Mouse (Mus musculus): ENCODE results near the gene Tns2.

Gene Tns2

DNA sequence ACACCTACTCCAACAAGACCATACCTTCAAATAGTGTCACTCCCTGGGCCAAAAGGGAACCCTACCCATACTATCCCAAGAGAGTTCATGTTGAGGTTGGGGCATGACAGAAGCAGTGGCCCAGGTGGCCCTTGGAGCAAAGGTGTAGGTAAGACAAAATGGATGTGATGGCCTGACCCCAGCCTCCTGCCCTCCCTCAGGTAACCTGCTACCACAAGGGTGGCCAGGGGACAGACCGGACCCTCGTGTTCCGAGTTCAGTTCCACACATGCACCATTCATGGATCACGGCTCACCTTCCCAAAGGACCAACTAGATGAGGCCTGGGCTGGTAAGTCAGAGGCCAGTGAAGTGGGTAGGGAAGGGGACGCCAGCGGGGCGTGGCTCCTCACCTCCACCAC is 10.1 kb downstream of the Tns2 start:
- no peak for DNase-seq (ENCODE audit: low spot score)

DNA sequence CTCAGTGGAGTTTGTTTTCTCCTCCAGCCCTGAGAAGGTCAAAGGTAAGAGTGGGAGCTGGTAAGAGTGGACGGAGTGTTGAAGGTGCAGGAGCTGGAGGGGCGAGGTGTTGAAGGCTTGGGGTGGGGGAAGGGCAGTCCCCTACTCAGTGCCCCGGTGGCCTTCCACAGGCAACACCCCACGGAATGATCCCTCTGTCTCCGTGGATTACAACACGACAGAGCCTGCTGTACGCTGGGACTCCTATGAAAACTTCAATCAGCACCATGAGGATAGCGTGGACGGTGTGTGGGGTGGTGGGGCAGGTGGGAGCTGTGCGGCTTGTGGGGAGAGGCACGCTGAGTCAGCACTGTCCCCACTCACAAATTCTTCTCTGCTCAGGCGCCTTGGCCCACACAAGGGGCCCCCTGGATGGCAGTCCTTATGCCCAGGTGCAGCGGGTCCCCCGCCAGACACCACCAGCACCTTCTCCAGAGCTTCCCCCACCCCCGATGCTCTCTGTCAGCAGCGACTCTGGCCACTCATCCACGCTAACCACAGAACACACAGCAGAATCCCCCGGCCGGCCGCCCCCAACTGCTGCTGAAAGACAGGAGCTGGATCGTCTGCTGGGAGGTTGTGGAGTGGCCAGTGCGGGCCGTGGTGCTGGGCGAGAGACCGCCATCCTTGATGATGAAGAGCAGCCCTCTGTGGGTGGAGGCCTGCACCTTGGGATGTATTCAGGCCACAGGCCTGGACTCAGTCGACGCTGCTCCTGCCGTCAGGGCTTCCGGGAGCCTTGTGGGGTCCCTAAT is 10.7 kb downstream of the Tns2 start:
- DNase-seq (ENCODE audit: low spot score): no peak

DNA sequence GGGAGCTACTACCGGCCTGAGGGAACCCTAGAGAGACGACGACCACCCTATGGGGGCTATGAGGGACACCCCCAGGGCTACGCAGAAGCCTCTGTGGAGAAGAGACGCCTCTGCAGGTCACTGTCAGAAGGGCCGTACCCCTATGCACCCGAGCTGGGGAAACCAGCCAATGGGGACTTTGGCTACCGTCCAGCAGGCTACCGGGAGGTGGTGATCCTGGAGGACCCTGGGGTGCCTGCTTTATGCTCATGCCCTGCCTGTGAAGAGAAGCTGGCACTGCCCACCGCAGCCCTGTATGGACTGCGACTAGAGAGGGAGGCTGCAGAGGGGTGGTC is 11.2 kb downstream of the Tns2 start:
- no peak for DNase-seq (ENCODE audit: low spot score)

DNA sequence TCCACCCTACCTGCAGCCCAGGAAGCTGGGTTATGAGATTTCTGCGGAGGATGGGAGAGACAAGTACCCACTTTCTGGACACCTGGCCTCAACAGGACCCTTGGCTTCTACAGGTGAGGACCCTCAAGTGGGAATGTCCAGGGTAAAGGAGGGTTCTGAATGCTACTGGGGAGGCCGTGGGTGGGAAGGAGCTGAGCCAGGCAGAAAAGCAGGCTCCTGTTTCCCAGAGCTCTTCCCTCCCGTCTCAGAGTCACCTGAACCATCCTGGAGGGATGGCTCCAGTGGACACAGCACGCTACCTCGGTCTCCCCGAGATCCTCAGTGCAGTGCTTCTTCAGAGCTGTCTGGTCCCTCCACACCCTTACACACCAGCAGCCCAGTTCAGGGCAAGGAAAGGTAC is 12.0 kb downstream of the Tns2 start:
- DNase-seq (ENCODE audit: low spot score): no peak

DNA sequence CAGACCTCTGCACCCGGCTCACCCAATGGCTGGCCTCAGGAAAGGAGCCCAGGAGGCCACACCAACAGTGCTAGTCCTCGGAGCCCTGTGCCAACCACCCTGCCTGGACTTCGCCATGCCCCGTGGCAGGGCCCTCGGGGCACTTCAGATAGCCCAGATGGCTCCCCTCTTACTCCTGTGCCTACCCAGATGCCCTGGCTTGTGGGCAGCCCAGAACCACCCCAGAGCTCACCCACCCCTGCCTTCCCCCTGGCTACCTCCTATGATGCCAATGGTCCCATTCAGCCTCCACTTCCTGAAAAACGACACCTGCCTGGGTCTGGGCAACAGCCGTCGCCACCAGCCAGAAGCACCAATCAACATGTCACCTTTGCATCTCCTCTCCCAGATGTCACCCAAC is 12.6 kb downstream of the Tns2 start:
- DNase-seq (ENCODE audit: low spot score): no peak

DNA sequence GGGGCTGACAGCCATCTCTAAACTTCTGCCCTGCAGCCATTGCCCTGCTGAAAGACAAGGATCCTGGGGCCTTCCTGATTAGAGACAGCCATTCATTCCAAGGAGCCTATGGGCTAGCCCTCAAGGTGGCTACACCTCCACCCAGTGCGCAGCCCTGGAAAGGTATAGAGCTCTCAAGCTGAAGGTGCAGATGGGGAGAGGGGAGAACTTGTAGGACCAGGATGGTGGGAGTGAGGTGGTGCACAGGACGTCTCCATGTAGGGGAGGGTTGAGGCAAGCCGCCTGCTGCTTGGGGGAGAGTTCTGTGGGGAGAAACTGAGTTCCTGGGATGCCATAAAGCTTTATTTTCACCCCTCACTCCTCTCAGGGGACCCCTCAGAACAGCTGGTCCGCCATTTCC is 13.5 kb downstream of the Tns2 start:
- DNase-seq (ENCODE audit: low spot score): no peak

DNA sequence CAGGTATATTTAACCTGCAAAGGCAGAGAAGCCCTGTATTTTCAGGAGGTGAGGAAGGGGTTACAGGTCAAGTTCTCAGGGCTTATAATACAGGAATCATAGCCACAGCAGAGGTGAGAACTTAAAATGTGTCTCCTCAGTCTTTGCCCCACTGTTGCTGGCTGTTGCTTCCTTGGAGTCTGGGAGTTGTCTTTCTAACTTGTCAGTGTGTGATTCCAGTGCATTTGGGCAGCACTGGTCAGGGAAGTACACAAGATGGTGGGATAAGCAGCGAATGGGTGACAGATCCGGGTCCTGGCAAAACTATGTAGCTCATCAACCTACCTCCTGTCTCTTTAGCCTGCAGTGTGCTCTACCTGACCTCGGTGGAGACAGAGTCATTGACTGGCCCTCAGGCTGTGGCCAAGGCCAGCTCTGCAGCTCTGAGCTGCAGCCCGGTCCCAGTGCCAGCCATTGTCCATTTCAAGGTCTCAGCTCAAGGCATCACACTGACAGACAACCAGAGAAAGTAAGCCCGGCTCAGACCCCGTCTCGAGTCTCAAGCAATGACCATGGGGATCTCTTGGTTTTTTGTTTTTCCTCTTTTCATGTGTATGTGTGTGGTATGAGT is 14.5 kb downstream of the Tns2 start:
- no peak for DNase-seq (ENCODE audit: low spot score)

DNA sequence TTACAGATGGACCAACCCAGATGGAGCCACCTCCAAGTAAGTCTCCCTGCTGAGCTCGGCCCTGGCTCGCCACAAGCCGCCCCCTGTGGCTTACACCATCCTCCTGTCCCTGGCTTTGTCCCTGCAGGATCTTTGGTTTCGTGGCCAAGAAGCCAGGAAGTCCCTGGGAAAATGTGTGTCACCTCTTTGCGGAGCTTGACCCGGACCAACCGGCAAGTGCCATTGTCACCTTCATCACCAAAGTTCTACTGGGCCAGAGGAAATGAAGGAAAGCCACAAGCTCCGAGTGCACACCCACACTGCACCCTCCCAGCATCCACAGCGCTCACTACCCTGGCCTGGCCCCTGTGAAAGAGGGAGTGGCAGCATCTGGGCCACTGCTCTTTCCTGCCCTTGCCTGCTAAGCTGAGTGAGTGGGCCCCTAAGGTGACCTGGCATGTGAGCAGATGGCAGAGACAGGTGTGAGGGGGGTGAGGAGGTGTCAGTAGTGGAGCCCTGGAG is 15.6 kb downstream of the Tns2 start:
- DNase-seq (ENCODE audit: low spot score): no peak

DNA sequence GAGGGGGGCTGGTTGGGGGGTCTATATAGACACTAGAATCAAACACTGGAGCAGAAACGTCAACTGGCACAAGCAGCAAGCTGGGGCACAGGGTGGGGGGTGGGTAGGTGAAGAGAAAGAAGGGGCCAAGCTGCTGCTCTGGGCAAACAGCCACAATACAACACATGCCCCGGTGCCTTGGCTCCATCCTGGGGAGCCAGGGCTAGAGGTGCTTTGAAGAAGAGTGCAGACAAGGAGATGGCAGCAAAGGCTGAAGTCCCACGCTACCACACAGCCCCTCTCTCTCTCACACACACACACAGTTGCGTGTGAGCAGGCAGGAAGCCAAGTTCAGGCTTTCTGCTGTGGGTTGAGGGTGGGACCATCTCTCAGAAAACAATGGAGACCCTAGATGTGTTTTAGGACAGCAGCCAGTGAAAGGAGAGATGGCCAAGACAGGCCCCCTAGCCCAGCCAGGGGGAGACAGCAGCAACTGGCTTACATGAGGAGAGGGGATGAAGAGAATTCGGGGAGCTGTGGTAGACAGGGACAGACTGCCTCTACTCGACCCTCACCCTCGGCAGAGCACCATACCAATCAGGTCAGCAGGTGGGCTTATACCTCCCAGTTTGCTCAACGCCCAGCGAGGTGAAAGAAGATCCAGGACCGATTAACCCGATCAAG is 16.7 kb downstream of the Tns2 start:
- no peak for DNase-seq (ENCODE audit: low spot score)

DNA sequence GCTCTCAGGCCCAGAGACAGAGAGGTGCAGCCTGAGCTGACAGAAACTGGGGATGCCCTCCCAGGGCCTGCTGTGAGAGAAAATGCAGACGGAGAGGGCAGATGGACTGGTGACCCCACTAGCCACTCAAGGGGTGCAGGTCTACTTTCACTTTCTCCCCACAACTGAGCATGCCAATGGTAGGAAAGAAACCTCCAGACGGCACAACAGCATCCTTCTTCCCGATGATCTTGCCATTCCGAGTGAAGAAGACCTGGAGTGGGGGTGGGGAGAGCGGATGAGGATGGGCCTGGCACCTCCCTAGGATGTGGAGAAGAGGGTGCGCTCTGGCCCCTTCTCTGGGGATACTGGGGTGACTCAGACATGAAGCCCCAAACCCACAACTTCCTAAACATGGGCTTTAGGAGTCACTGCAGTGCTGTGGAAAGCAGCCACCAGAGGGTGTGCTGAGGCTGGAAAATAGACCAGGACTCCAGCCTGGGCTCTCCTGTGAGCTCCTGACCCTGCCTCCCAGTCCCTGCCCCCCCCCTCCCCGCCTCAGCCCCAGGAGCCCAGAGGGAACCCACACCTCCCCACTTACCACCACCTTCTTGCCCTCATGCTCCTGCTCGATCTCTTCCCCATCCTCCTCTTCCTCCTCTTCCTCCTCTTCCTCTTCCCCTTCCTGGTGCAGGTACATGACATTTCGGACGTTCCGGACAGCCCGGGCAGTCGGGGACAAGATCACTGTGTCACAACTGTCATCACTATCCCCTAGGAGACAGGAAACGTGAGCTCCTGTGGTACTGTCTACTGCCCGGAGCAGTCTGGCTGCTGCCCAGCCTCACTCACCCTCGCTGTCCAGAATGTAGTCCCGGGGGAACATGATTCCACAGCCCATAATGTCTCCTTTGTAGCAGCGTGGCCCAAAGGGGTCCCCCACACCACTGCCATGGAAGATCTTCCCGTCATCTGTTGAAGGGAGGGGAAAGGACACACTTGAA is 17.5 kb downstream of the Tns2 start:
- no peak for DNase-seq (ENCODE audit: low spot score)

DNA sequence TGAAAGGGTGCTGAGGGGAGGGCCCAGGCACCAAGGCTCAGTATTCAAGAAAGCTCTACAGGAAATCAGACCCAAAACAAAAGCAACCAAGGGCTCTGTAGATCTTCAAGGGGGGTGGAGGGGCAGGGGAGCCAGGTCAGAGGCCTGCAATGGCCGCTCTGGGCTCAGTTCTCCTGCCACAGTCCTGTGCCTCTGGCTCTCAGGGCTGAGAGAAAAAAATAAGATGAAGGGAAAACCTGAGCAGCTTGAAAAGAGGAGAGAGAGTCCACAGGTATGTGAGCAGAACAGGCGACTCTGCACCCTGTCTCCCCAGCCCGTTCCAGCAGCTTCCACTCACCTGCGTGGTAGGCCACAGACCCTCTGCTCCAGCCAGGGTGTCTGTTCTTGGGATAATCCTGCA is 18.4 kb downstream of the Tns2 start:
- no peak for DNase-seq (ENCODE audit: low spot score)

DNA sequence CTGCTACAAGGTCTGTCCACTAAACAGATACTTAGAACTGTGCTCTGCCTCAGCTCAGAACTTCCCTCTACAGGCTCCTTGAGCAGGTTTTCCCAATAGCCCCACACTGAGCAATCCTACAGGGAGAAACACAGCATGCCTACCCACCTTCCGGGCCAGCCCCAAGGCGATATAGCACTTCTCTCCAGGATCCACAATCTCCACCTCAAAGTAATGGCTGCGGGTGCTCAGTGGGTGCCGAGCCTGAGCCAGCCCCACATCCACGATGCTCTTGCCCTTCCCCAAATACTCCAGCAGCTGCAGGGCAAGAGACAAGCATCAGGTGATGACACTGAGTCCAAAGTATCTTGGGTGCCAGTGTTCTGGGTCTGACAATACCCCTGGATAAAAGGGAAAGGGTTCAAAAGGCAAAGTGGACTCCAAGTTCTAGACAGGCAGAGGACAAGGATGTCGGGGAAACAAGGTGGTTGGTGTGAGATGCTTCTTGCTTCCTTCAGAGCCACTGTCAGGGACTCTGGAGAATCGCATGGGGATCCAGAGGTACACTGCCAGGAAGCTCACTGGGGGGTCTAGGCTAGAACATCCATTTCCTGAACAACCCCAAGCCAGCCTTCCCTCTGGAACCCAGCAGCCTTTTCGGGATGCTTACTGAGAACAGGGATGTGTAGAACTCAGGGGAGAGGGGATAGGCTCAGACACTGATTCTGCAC is 19.1 kb downstream of the Tns2 start:
- DNase-seq (ENCODE audit: low spot score): no peak

DNA sequence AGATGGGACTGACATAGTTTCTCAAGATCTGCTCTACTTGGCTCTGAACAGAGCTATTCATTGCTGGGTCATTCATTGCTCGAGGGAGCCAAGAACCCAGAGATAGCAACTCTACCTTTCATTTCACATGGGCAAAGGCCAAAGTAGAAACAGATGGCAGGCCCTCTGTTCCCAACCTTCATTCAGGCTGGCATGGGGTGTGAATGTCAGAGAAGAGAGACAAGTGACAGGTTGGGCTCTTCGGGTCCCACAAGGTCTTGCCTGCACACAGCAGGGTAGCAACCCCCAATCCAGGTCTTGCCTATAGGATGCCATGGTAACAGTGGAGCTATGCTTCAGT is 19.6 kb downstream of the Tns2 start:
- no peak for DNase-seq (ENCODE audit: low spot score)

DNA sequence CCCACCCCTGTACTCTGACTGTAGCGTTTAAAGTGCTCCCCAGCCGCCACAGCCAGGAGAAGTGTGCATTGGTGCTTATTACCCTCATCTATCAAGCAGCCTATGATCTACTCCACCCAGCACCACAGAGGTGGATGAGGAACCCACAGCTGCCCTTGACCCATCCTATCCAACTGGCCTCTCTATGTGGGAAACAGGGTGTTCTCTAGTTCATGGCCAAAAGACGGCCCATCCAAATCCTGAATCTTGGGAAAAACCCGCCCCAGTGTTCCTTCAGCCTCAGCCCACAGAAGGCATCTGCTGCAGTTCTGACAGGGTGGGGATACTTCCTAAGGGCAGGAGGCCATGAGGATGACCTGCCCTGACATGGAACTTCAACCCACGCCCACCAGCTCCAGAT is 20.3 kb downstream of the Tns2 start:
- DNase-seq (ENCODE audit: low spot score): no peak

DNA sequence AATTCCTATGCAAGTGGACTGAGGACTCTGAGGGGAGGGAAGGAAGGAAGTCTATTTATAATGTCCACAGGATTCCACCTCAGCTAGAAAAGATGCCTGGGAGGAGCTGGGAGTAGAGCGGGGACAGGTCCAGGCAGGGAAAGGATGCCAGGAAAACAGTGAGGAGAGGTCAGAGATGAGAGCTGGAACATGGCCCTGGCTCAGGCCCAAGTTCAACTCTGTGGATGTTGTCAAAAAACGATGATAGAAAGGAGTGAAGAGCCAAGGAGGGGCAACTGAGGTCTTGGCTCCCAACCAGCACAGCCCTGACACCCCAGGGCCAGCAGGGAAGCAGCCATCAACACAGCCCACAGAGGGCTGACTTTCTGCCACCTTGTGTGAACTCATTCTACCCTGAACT is 26.1 kb downstream of the Tns2 start:
- DNase-seq (ENCODE audit: low spot score): no peak

DNA sequence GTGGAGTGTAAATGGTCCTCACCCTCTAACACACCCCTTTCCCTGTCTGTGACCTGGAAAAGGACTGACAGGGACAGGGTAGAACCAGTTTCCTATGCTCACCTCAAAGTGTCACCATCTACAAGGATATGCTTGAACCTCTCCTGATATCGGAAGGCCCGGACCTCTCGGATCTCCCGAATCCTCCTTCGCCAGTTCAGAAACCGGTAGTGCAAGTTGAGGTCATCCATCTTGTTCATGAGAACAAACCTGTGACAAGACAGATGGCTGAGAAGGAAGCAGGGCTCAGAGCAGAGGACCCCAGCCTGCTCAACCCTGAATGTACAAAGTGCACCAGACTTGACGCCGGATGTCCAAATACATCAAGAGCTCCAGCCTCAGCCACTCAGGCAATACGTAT is 33.1 kb downstream of the Tns2 start:
- DNase-seq (ENCODE audit: low spot score): no peak

DNA sequence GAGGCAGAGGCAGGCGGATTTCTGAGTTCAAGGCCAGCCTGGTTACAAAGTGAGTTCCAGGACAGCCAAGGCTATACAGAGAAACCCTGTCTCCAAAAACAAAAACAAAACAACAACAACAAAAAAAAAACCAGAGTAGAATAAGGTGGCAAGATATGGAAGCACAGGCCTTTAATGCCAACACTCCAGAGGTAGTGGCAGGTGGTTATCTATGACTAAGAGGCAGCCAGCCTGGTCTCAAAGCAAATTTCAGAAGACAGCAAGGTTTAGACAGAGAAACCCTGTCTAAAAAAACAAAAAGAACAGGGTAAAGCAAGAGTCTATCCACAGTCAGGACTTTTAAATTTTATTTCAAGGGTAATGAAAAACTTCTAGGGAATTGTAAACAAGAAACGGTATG is 34.5 kb downstream of the Tns2 start:
- DNase-seq (ENCODE audit: low spot score): no peak

DNA sequence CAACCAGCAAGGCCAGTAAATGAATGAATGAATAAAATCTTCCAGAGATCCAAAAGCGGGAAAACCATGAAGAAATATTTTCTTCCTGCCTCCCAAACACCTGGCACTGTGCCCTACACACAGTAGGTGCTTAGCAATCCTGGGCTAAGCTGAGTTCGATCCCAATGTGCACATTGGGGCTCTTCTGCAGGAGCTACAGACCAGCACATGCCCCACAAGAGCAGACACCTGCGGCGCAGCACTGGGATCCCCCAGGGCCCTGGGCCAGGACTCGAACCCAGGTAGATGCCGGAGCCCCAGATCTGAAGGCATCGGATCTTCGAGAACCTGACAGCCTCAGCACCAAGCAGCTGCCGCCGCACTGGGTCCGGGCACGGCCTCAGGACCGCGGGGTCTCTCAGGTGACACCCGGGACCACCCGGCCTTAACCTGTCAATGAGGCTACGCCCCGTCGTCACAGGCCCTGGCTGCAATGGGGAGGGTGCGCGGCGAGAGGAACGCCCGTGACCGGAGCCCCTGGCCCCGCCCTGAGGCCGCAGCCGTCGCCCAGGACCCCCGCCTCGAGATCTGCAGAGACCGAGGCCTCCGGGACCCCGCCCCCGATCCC is 35.4 kb downstream of the Tns2 start:
- DNase-seq (ENCODE audit: low spot score): no peak

DNA sequence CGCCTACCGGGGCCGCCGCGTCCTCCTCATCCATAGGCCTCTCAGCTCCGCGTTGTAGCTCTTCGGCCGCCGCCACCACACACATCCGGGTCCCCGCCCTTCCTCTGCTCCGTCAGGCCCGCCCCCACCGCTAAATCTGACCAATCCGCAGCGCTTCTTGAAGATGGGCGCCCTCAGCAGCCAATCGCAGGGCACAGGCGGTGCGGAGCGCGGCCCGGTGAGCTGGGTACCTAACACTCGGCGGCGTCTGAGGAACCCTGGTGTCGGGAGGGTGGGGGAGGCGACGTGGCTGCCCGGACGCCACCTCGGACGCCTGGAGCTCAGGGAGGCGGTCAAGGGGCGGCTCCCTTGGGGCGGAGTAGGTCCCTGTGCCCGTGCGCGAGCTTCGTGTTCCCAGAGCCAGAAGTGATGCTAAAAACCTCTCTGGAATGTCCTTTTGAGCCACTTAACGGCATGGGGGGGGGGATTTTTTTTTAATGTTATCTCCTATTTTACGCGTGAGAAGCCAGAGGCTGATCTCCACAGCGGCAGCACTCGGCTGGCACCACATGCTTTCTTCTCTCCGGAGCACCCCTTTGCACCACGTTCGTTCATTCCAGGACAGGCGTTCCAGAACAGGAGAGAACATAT is 36.0 kb downstream of the Tns2 start, which contains the start of gene Spryd3:
Gene Spryd3 (minus strand): TSS at position 106 of the 630 bp plus-strand sequence.
- DNase-seq (ENCODE audit: low spot score): peak; percentile 98

DNA sequence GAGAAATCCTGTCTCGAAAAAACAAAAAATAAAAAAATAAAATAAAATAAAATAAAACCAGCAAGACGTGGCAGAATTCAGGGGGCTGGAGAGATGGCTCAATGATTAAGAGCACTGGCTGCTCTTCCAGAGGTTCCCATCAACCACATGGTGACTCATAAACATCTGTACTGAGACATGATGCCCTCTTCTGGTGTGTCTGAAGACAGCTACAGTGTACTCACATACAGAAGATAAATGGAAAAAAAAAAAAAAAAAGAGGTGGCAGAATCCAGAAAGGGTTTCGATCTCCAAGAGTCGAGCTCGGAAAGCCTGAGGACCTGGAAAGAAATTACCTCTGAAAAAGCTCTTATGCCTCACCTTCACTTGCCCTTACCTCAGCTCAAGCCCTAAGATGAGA is 40.9 kb downstream of the Tns2 start:
- DNase-seq (ENCODE audit: low spot score): no peak
